Mouse (Mus musculus): Measurements from ENCODE around the gene Actb.

The Actb gene

GRCm38 (mm10) chr5:142921074-142921459, 14.5 kb upstream of the Actb start:
- DNase-seq (ENCODE audit: low read depth) = no peak

- peak; percentile 95 for DNase-seq (ENCODE audit: low read depth)
Measured at GRCm38 (mm10) chr5:142920311-142921073, 13.9 kb upstream of the Actb start.

DNA sequence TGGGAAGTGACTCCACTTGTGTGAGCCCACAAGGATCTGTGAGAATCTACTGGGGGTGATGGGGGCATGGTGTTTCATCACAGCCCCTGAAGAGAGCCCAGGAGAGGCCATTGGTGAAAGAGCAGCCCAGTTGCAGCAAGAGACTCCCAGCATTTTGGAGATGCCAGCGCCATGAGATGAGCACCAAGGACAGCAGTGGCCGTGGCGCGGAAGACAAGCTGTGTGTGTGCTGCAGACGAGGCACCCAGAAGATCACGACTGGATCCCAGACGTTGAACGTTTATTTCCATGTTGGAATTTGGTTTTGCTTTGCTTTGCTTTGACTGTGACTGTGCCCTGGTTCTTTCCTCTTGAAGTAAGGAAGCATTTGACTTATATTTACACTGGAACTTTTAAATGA, 10.8 kb upstream of the Actb start:
- no peak for DNase-seq (ENCODE audit: low read depth)

DNA sequence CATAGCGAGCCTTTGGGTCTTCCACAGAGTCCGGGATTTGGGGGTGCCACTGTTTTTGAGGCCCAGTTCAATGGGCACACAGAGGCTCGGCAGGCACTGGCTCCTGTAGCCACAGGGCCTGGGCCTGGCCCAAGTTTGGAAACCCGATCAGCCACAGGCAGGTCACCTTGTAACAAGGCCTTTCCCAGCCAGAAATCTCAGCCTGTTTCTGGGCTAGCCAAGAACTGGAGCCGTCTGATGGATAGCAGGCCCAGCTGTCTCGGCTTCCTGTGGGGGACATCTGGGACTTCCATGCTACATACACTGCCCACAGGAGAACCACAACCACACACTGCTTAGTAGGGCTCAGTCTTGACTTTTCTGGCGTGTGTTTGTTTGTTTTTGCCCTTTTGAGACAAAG, 10.0 kb upstream of the Actb start:
- no peak for DNase-seq (ENCODE audit: low read depth)

DNA sequence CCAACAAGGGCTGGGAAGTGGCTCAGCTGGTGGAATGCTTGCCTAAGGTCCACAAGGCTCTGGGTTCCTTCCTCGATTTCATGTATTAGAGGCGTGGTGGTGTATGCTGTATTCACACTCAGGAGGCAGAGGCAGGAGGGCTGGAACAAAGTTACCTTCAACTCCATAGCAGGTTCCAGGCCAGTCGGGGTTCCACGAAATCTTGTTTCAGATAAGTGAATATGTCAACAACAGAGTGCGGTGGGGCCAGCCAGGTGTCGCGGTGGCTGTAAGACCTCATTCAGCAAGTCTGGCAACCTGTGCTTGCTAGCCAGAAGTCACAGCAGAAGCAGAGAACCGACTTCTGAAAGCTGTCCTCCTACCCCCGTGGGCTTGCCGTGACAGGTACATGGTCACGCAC, 8.7 kb upstream of the Actb start:
- no peak for DNase-seq (ENCODE audit: low read depth)

DNA sequence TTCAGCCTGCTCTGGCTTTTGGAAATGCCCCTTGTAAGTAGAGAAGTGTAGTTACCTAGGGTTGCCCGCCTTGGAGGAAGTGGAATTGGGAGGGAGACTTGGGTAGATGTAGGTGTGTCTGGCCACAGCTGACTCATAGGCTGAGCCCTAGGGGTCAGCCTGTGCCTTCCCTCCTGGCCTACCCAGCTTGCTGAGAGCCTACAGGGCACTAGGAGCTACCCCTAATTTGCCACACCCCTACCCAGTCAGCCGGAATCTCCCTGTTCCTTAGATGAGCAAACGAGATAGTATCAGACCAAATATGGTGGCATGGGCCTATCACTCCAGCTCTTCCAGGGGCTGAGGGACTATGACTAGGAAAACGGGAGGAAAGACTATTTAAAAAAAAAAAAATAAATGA, 6.2 kb upstream of the Actb start:
- DNase-seq (ENCODE audit: low read depth) = no peak

DNA sequence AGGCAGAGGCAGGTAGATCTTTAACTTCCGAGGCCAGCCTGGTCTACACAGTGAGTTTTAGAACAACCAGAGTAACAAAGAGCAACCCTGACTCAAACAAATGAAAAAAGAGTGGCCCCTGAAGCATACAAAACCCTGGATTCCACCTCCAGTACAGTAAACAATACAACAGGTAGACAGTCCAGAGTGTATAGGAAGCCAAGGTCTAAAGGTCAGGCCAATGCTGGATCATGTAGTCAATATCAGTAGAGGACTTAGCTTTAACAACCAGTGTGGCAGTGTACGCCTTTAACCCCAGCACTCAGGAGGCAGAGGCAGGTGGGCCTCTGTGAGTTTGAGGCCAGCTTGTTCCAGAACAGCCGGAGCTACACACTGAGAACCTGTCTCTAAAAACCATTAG, 5.8 kb upstream of the Actb start:
- DNase-seq (ENCODE audit: low read depth) = no peak

GRCm38 (mm10) chr5:142911629-142912028, 5.1 kb upstream of the Actb start:
- DNase-seq (ENCODE audit: low read depth) = no peak

DNA sequence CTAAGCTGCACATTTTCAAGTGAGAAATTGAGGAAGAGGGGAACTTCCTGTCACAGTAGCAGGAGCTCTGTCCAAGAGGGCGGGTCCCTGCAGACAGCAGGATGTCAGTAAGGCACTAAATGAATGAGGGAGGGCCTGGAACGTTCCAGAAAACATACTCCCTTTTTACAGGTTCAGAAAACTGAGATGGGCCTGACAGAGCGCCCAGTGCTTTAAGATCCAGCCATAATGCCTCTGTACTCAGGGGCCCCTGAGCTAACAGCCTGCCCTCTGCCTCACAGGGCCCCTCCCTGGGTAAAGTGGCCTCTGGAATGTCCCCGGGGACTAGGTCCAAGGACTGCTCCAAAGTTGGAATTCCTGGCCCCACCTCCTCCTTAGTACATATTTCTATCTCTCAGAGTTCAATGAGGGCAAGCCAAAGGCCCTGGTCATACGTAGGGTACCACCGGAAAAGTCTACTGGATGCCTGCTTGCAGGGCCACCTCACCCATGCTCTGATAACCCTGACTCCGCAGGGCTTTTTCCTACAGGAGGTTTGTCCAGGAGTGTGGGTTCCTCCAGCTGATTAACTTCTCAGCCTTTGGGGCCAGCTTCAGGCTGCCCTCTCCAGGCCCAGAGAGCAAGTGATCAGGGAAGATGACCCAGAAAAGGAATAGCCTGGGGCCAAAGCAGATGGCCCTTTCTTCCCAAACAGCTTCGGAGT, 3.2 kb upstream of the Actb start:
- no peak for DNase-seq (ENCODE audit: low read depth)

DNA sequence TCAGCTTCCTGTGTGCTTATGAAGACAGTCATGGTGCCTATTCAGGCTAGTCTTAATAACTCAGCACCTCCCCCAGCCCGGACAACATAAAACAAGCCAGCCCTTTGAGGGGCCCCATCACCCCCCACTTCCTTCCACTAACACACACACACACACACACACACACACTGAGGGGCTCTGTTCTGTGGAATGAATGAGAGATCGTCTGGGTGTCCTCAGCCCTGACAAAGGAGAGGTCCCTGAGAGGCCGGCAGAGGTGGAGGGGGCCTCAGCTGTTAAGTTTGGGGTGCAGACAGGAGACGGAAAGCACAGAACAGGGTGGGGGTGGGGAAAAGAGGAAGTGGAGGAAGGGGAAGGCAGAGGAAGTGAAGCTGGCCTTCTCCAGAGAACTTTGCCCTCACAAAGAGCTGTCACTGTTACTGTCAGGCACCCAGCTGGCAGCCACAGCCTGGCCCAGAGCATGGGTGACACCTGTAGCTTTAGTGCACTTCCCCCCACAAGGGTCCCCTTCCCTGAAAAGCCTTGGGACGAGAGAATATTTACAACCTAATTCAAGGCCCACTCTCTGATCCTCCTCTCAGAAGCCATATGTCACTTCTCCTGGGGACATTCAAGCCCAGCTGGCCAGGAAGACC, 2.5 kb upstream of the Actb start:
- DNase-seq (ENCODE audit: low read depth) = no peak

DNA sequence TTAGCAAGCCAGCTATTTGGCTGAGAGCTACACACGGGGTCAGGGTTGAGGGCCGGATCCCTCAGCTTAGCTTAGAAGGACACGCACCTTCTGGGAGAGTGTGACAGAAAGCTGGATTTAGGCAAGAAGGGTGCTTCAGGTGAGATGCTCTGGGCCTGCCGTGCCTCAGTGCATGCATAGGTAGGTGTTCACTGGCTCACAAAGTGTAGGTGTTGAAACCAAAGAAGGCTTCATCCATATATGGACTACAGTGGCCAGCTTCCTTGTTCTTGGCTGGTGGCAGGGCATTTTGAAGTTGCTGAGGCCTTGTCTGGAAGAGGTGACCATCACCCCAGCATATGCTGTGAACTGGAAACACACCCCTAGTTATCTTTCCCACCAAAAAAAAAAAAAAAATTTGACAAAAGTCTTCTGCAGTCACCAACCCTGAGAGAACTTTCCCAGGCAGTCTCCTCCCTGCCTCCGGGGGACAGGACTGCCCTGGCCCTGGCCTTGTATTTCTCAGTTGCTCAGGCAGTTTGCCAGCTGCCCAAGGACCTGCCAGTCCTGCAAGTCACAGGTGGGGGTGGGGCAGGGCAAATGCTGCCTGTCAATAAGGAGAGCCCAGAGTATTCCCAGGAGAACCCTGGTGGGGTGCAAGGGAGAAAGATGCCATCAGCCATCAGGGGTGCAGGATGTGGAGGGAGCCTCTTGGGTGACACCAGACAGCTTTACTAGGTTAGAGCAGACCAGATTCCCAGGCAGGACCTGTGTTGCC, 1.4 kb upstream of the Actb start:
- DNase-seq (ENCODE audit: low read depth) = no peak

DNA sequence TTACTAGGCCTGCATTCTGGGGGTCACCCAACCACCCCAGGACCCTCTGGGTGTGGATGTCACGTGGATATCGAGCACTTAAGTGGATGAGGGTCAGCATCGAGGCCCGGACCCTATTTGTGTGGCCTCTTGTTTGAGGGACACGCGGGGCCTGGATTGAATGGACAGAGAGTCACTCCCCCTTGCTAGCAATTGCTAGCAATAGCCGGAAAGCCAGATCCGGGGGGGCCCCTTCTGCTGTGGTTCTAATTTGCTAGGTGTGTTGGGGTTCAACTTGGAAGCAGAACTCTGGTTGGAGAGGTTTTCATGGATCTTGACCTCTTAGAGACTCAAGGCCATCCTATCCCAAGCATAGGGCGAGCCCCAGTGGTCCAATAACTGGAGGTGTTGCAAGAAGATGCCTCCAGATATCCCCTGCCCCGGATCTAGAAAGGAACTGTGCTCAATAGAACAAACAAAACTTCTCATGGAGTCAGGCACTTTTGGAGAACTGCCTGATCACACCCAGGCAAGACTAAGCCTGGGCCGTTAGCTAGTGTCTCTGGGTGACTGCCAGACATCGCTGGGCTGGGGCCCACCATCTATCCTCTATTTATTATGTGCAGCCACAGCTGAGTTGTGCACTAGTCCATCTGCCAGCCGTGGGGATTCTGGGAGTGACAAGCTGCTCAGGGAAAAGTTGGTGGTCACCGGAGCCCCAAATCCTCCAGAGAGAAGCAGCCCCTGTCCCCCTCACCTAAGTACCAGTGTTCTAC, 671 bp upstream of the Actb start:
- no peak for DNase-seq (ENCODE audit: low read depth)

DNA sequence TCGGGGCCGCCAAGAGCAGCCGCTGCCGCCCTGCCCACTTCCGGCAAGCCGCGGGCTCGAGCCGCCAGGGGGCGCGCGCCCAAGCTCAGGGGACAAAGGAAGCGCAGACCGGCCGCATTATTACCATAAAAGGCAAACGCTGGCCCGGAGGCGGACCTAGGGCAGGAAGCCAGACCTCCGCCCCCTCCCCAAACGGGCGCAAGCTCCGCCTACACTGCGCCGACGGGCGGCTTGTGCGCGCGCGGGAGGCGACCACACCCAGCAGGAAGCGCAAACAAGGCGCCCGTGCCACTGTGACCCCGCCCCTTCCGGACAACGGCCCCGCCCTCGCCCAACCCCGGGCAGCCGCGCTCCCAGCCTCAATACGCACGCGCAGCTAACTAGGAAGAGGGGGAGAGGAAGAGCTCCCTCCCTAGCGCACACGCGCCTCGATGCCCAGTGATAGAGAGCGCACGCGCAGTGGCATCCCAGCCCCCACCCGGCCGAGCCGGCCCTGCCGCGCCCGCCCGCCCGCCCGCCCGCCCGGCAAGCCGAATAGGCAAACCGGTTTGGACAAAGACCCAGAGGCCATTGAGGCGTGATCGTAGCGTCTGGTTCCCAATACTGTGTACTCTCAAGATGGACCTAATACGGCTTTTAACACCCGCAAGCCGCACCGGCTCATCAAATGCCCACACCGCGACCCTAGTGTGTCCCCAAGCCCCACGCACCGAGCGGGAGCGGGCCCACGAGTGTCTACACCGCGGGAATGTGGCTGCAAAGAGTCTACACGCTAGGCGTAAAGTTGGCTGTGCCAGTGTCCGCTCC, 626 bp downstream of the Actb start:
- DNase-seq (ENCODE audit: low read depth) = peak; percentile 87

DNA sequence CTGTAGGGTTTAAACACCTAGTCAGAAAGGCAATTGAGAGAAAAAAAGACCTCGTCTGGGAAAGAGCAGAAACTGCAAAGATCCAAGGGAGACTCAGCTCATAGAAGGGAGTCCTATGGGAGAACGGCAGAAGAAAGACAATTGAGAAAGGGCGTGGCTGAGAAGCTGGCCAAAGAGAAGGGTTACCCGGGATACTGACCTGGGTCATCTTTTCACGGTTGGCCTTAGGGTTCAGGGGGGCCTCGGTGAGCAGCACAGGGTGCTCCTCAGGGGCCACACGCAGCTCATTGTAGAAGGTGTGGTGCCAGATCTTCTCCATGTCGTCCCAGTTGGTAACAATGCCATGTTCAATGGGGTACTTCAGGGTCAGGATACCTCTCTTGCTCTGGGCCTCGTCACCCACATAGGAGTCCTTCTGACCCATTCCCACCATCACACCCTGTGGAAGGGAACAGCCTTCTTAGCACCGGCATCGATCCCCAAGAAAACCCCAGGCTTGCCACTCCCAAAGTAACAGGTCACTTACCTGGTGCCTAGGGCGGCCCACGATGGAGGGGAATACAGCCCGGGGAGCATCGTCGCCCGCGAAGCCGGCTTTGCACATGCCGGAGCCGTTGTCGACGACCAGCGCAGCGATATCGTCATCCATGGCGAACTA, 1.4 kb downstream of the Actb start:
- DNase-seq (ENCODE audit: low read depth) = no peak

GRCm38 (mm10) chr5:142904208-142905037, 2.1 kb downstream of the Actb start:
- DNase-seq (ENCODE audit: low read depth) = no peak

GRCm38 (mm10) chr5:142903470-142904207, 2.9 kb downstream of the Actb start:
- DNase-seq (ENCODE audit: low read depth) = no peak

DNA sequence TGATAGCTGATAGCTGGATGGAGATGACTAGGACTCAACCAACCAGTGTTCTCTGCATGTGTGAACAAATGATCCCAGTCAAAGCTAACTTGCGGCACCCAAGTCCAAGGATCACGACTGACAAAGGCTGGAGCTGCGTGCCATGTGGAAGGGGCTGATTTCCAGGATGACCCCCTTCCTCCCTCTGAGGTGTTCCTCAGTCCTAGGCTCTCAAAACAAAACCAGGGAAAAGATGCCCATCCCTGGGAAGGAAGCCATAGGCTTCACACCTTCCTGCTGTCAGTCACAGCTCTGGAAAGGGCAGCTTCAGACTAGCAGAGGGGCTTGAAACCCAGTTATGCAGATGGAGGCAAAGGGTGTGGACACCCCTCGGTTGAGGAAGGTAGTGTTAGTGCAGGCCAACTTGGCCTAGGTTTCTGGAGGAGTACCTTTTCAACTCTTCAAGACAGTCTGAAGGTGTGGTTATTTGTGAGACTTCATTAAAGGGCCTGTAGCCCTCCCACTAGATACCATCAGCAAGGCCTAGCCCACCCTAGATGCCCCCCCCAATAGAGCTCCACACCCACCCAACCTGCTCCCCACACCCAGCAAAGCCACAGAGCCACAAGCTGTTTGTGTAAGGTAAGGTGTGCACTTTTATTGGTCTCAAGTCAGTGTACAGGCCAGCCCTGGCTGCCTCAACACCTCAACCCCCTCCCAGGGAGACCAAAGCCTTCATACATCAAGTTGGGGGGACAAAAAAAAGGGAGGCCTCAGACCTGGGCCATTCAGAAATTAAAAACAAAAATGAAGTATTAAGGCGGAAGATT, 3.8 kb downstream of the Actb start:
- no peak for DNase-seq (ENCODE audit: low read depth)

All from c-Kit-positive CD71-positive TER-119-negative erythroid progenitor cells, embryonic 14.5 days (primary cell).